Mouse (Mus musculus): Measurements from ENCODE around the gene Cd101. TPM values are rescaled to one million over a fixed set of nuclear protein-coding genes. Genes with fewer than 3 reads are reported as not detected.

Cd101 gene
- total RNA-seq, 2 experiments from 2014 or later: 0.15 TPM; not detected in 1

- DNase-seq: no peak
Measured at GRCm38 (mm10) chr3:101007112-101007782, 22.1 kb downstream of the Cd101 start.

GRCm38 (mm10) chr3:101005392-101005791 is 24.0 kb downstream of the Cd101 start:
- no peak for DNase-seq
- intact Hi-C loops (cut with DNase I): no loop called here

More at GRCm38 (mm10) chr3:101007112-101007782, 22.1 kb downstream of the Cd101 start:
- intact Hi-C loops (cut with DNase I): no loop called here

- intact Hi-C loops (cut with DNase I): no loop called here
- DNase-seq: no peak
Measured at GRCm38 (mm10) chr3:101003575-101004356, 25.6 kb downstream of the Cd101 start.

- DNase-seq: no peak
- intact Hi-C loops (cut with DNase I): no loop called here
Measured at GRCm38 (mm10) chr3:100999732-101000131, 29.6 kb downstream of the Cd101 start.

- DNase-seq: peak; percentile 29 to 54
- intact Hi-C loops (cut with DNase I): no loop called here
Measured at GRCm38 (mm10) chr3:100998904-100999340, 30.4 kb downstream of the Cd101 start.

GRCm38 (mm10) chr3:100997785-100998570 is 31.4 kb downstream of the Cd101 start:
- no peak for DNase-seq
- intact Hi-C loops (cut with DNase I): no loop called here

GRCm38 (mm10) chr3:100994252-100994651 is 35.1 kb downstream of the Cd101 start:
- intact Hi-C loops (cut with DNase I): no loop called here

GRCm38 (mm10) chr3:100993718-100994117 is 35.6 kb downstream of the Cd101 start:
- no peak for DNase-seq
- intact Hi-C loops (cut with DNase I): no loop called here

More at GRCm38 (mm10) chr3:100994252-100994651, 35.1 kb downstream of the Cd101 start:
- no peak for DNase-seq

- intact Hi-C loops (cut with DNase I): no loop called here
- DNase-seq: no peak
Measured at GRCm38 (mm10) chr3:100993158-100993557, 36.2 kb downstream of the Cd101 start.

- no peak for DNase-seq
- intact Hi-C loops (cut with DNase I): no loop called here
Measured at GRCm38 (mm10) chr3:100990231-100990630, 39.1 kb downstream of the Cd101 start.

- intact Hi-C loops (cut with DNase I): no loop called here
- no peak for DNase-seq
Measured at GRCm38 (mm10) chr3:100989417-100989816, 39.9 kb downstream of the Cd101 start.

- intact Hi-C loops (cut with DNase I): loop anchor here (5.0 kb wide), 1 partner anchor 483 kb away; no protein-coding TSS in a partner anchor
- no peak for DNase-seq
Measured at GRCm38 (mm10) chr3:100979290-100979689, 50.1 kb downstream of the Cd101 start.

GRCm38 (mm10) chr3:100973906-100974305 is 55.5 kb downstream of the Cd101 start:
- intact Hi-C loops (cut with DNase I): loop anchor here (1.0 kb wide), 1 partner anchor 321 kb away; no protein-coding TSS in a partner anchor
- DNase-seq: no peak

- DNase-seq: peak; percentile 92 to 93
- intact Hi-C loops (cut with DNase I): no loop called here
Measured at GRCm38 (mm10) chr3:100969176-100969917, 60.0 kb downstream of the Cd101 start, which contains the start of gene Ttf2. Gene Ttf2, minus strand, starts transcription at chr3:100969663.

GRCm38 (mm10) chr3:100963849-100964542 is 65.4 kb downstream of the Cd101 start:
- intact Hi-C loops (cut with DNase I): loop anchor here (5.0 kb wide), 1 partner anchor 498 kb away; no protein-coding TSS in a partner anchor
- DNase-seq: no peak

- intact Hi-C loops (cut with DNase I): loop anchor here (5.0 kb wide), 1 partner anchor 501 kb away; no protein-coding TSS in a partner anchor
- no peak for DNase-seq
Measured at GRCm38 (mm10) chr3:100961501-100961900, 67.9 kb downstream of the Cd101 start.

GRCm38 (mm10) chr3:100961007-100961406 is 68.3 kb downstream of the Cd101 start:
- intact Hi-C loops (cut with DNase I): loop anchor here (5.0 kb wide), 1 partner anchor 501 kb away; no protein-coding TSS in a partner anchor
- DNase-seq: no peak

GRCm38 (mm10) chr3:100954616-100955015 is 74.7 kb downstream of the Cd101 start:
- intact Hi-C loops (cut with DNase I): no loop called here
- no peak for DNase-seq

- no peak for DNase-seq
- intact Hi-C loops (cut with DNase I): no loop called here
Measured at GRCm38 (mm10) chr3:100951531-100951930, 77.8 kb downstream of the Cd101 start.

All from gastrocnemius, postnatal 36 days (tissue).